Mouse (Mus musculus): ENCODE measurements around the gene Rbl1. TPM values are rescaled to one million over a fixed set of nuclear protein-coding genes. Genes with fewer than 3 reads are reported as not detected.

Rbl1 gene
- total and polyA plus RNA-seq, 2 experiments from 2014 or later = 5.2 to 8.4 TPM

DNA sequence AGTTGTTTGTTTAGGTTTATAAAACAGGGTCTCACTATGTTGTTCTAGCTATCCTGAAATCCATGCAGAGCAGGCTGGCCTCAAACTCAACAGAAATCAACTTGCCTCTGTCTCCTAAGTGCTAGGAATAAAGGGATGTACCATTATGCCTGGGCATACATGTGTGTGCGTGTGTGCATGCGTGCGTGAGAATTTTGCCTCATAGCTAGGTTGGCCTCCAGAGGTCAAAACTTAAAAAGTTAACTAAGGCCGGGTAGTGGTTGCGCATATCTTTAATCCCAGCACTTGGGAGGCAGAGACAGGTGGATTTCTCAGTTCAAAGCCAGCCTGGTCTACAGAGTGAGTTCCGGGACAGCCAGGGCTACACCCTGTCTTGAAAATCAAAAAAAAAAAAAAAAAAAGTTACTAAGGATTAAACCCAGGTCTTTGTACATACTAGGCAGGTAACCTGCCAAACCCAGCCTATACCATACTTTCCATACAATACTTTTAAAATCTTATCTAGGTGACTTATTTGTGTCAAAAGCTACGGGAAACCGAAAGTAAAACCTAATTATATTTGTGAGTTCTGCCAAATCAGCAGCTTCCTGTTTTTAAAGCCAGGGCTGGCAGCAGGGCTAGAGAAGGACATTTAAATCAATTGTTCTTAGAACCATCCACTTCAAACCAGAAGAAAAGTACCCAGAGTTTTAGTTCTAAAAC, 73.4 kb downstream of the Rbl1 start:
- Histone ChIP-seq H3K4me1 (ENCODE audit: insufficient read depth, low read length) (0 out of 2 replicates have a peak, but pooled peaks cover 3% of the 10 kb centered on the region), H3K36me3 (ENCODE audit: insufficient read depth, low read length) (no peaks in the 10 kb centered on the region), H3K4me3 (ENCODE audit: low read length) (no peak overlapping the region), H3K9me3 (ENCODE audit: low read length) (no peaks in the 10 kb centered on the region), H3K4me2 (ENCODE audit: low read depth, low read length) (no peak overlapping the region), H3K27me3 (ENCODE audit: insufficient read depth, low read length) (no peaks in the 10 kb centered on the region), H3K9ac (replicated peaks; ENCODE audit: low read length) (no peak overlapping the region), H3K27ac (no peak overlapping the region)
- ATAC-seq (no peak), DNase-seq (ENCODE audit: low spot score) (no peak)
- WGBS = 87% methylated on average over 8 of the region's 8 CpGs
- no peak for TF ChIP-seq CTCF (IDR thresholded peaks at IDR 0.05; ENCODE audit: low read depth)

DNA sequence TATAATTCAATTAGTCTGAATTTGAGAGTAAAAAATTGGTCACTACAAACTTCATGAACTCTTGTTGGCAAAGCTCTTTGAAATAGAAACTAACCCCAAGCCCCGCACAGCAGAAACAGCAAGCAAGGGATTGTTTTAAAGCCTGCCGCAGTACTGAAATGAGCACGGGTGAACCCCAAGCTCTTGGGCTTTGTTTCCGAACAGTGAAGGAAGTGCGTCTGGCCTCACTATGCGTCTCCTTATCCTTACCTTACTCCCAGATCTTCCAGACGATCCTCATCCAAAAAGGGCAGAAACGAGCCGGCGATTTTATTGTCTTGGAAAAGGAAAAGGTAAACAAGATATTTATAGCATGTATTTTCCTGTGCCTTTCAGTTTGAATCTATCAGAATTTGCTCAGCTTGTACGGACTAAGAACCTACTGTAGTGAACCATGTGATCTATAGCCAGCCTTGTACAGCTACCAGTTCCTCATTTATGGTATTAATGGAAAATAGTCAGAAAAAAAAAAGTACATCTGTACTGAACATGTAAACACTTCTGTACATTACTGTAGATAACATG, 74.7 kb downstream of the Rbl1 start:
- Histone ChIP-seq H3K27ac (no peak overlapping the region), H3K4me2 (ENCODE audit: low read depth, low read length) (no peak overlapping the region), H3K27me3 (ENCODE audit: insufficient read depth, low read length) (no peaks in the 10 kb centered on the region), H3K9ac (replicated peaks; ENCODE audit: low read length) (no peak overlapping the region), H3K4me3 (ENCODE audit: low read length) (no peak overlapping the region), H3K36me3 (ENCODE audit: insufficient read depth, low read length) (no peaks in the 10 kb centered on the region), H3K9me3 (ENCODE audit: low read length) (no peaks in the 10 kb centered on the region), H3K4me1 (ENCODE audit: insufficient read depth, low read length) (0 out of 2 replicates have a peak, but pooled peaks cover 3% of the 10 kb centered on the region)
- WGBS = 85% methylated on average over 11 of the region's 11 CpGs
- TF ChIP-seq CTCF (IDR thresholded peaks at IDR 0.05; ENCODE audit: low read depth) = no peak
- ATAC-seq = no peak
- no peak for DNase-seq (ENCODE audit: low spot score)

DNA sequence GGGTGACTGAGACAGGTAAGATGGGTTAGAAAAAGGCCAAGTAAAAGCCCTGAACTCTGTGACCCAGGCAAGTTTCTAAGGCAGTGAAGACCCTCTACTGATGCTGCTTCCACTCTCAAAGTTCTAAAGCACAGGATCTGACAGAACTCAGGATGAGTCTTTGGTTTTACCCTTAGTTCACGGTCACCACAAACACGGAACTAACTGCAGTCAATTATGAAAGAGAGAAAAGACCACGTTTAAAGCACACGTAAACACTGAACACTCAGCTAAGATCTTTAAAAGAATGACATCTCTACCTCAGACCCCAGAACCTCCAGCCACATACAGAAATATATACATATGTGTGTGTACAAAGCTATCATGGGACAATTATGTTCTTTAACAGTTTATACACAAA, 75.2 kb downstream of the Rbl1 start:
- Histone ChIP-seq H3K27ac (no peak overlapping the region), H3K4me1 (ENCODE audit: insufficient read depth, low read length) (0 out of 2 replicates have a peak, but pooled peaks cover 3% of the 10 kb centered on the region), H3K9ac (replicated peaks; ENCODE audit: low read length) (no peak overlapping the region), H3K36me3 (ENCODE audit: insufficient read depth, low read length) (no peaks in the 10 kb centered on the region), H3K4me2 (ENCODE audit: low read depth, low read length) (no peak overlapping the region), H3K4me3 (ENCODE audit: low read length) (no peak overlapping the region), H3K27me3 (ENCODE audit: insufficient read depth, low read length) (no peaks in the 10 kb centered on the region), H3K9me3 (ENCODE audit: low read length) (no peaks in the 10 kb centered on the region)
- no peak for TF ChIP-seq CTCF (IDR thresholded peaks at IDR 0.05; ENCODE audit: low read depth)
- WGBS = 93% methylated on average over 4 of the region's 4 CpGs
- no peak for ATAC-seq
- DNase-seq (ENCODE audit: low spot score) = no peak

DNA sequence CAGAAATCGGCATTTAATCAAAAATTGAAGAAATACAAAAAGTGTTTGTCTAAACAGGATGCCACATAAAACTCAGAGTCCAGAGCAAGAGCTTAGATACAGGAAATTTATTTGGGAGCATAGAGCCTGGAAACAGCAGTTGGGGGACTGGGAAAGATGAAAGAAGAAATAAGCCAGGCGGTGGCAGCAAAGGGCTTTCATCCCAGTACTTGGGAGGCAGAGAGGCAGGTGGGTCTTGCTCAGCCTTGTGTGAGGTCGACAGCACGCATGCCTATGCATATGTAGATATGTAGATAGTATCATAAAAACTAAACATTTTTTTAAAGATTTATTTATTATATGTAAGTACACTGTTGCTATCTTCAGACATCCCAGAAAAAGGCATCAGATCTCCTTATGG, 76.3 kb downstream of the Rbl1 start:
- Histone ChIP-seq H3K4me1 (ENCODE audit: insufficient read depth, low read length) (no peaks in the 10 kb centered on the region), H3K27ac (no peak overlapping the region), H3K9me3 (ENCODE audit: low read length) (no peaks in the 10 kb centered on the region), H3K9ac (replicated peaks; ENCODE audit: low read length) (no peak overlapping the region), H3K27me3 (ENCODE audit: insufficient read depth, low read length) (no peaks in the 10 kb centered on the region), H3K4me2 (ENCODE audit: low read depth, low read length) (no peak overlapping the region), H3K4me3 (ENCODE audit: low read length) (no peak overlapping the region), H3K36me3 (ENCODE audit: insufficient read depth, low read length) (no peaks in the 10 kb centered on the region; the same call in 1 of the 2 replicates)
- peak; percentile 27; the same call in 1 of the 2 replicates for TF ChIP-seq CTCF (IDR thresholded peaks at IDR 0.05; ENCODE audit: low read depth)
- DNase-seq (ENCODE audit: low spot score) (peak; percentile 9), ATAC-seq (no peak)
- WGBS = 60% methylated on average over 4 of the region's 4 CpGs

DNA sequence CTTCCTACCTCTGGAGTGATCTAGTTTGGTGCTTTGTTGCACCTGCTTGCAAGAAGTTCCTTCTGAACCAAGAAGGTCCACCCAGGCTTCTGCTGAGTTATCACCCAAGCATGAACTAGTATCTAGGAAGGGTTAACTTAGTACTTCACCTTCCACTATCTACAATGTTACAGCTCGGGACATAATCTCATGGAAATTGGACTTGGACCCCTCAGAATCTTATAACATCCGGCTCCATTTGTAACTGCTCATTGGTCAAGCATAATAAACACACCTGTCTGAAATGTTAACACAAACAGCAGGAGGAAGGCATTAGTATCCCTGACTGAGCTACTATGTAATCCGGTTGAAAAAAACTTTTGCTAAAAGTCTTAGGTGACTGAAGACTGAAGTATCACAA, 77.0 kb downstream of the Rbl1 start:
- Histone ChIP-seq H3K9ac (replicated peaks; ENCODE audit: low read length) (no peak overlapping the region), H3K36me3 (ENCODE audit: insufficient read depth, low read length) (no peaks in the 10 kb centered on the region; the same call in 1 of the 2 replicates), H3K27ac (no peak overlapping the region), H3K4me1 (ENCODE audit: insufficient read depth, low read length) (no peaks in the 10 kb centered on the region), H3K4me3 (ENCODE audit: low read length) (no peak overlapping the region), H3K27me3 (ENCODE audit: insufficient read depth, low read length) (no peaks in the 10 kb centered on the region), H3K9me3 (ENCODE audit: low read length) (no peaks in the 10 kb centered on the region), H3K4me2 (ENCODE audit: low read depth, low read length) (no peak overlapping the region)
- TF ChIP-seq CTCF (IDR thresholded peaks at IDR 0.05; ENCODE audit: low read depth) = no peak
- no peak for DNase-seq (ENCODE audit: low spot score)
- WGBS = 93% methylated on average over 3 of the region's 3 CpGs
- no peak for ATAC-seq

- Histone ChIP-seq H3K4me1 (ENCODE audit: insufficient read depth, low read length) (no peaks in the 10 kb centered on the region), H3K9ac (replicated peaks; ENCODE audit: low read length) (no peak overlapping the region), H3K4me2 (ENCODE audit: low read depth, low read length) (no peak overlapping the region), H3K4me3 (ENCODE audit: low read length) (no peak overlapping the region), H3K27me3 (ENCODE audit: insufficient read depth, low read length) (no peaks in the 10 kb centered on the region), H3K27ac (no peak overlapping the region), H3K9me3 (ENCODE audit: low read length) (no peaks in the 10 kb centered on the region), H3K36me3 (ENCODE audit: insufficient read depth, low read length) (no peaks in the 10 kb centered on the region; the same call in 1 of the 2 replicates)
- no peak for ATAC-seq
- WGBS = 91% methylated on average over 3 of the region's 3 CpGs
- DNase-seq (ENCODE audit: low spot score) = no peak
- no peak for TF ChIP-seq CTCF (IDR thresholded peaks at IDR 0.05; ENCODE audit: low read depth)
These were observed 79.1 kb downstream of the Rbl1 start for GRCm38 (mm10) chr2:157125246-157125645.

GRCm38 (mm10) chr2:157121766-157122165, 82.6 kb downstream of the Rbl1 start:
- no peaks in the 10 kb centered on the region for H3K27me3 ChIP-seq (ENCODE audit: insufficient read depth, low read length)
- H3K27ac ChIP-seq = no peak overlapping the region
- no peak overlapping the region for H3K4me3 ChIP-seq (ENCODE audit: low read length)
- H3K4me2 ChIP-seq (ENCODE audit: low read depth, low read length) = no peak overlapping the region
- no peaks in the 10 kb centered on the region for H3K9me3 ChIP-seq (ENCODE audit: low read length)
- ATAC-seq = no peak
- no peaks in the 10 kb centered on the region; the same call in 1 of the 2 replicates for H3K36me3 ChIP-seq (ENCODE audit: insufficient read depth, low read length)
- no peak for DNase-seq (ENCODE audit: low spot score)
- no peak overlapping the region for H3K9ac ChIP-seq (replicated peaks; ENCODE audit: low read length)
- H3K4me1 ChIP-seq (ENCODE audit: insufficient read depth, low read length) = no peaks in the 10 kb centered on the region
- no peak for TF ChIP-seq CTCF (IDR thresholded peaks at IDR 0.05; ENCODE audit: low read depth)
- 90% methylated on average over 8 of the region's 8 CpGs for WGBS
